Mouse (Mus musculus) G1E (cell line): ENCODE results near the gene Rhox11.

Source experiments
- CTCF ChIP-seq: IDR thresholded peaks from 2 replicates; pipeline ENCODE4 v1.5.1; 2012; ENCODE audit warnings: low read depth, low read length, inconsistent platforms, mixed read lengths
- GATA1 ChIP-seq: IDR thresholded peaks from 2 replicates; pipeline ENCODE4 v1.6.1; 2012; ENCODE audit warnings: borderline replicate concordance, low read length, inconsistent platforms, mixed read lengths
- POLR2AphosphoS5 ChIP-seq: IDR thresholded peaks from 2 replicates; pipeline ENCODE4 v1.6.1; 2012; ENCODE audit warnings: low read depth, low read length, inconsistent platforms; ENCODE audit not compliant: insufficient replicate concordance
- TAL1 ChIP-seq: conservative IDR thresholded peaks from 2 replicates; pipeline ENCODE4 v1.6.1; 2012; ENCODE audit warnings: low read depth, low read length, inconsistent platforms, mixed read lengths

DNA sequence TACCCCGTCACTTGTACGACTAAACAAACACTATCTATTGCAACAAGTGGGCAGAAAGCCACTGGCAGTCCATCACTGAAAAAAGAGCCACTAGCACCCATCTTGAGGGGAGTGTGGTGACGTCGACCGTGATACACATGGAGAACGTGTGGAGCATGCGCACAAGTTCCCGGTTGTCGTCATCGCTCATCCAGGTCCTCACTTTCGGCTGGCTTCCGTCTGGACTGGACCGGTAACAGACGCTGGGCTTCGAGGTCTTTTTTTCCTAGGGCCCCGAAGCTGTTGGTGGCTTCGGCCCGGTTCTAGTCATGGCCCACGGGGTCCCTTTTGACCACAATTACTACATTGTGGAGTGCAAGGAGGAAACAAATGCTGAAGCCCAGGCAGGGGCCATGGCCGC, 36.0 kb upstream of the Rhox11 start, which contains the start of gene Rhox13:
- no peak for TF ChIP-seq CTCF
- no peak for TF ChIP-seq TAL1
- TF ChIP-seq GATA1, result no peak
- TF ChIP-seq POLR2AphosphoS5, result no peak
